ENCODE assay signal across 11 mouse cellular contexts in genomic region chr3:137367826-137368325, GRCm38 (mm10). TPM values are rescaled to one million over a fixed set of nuclear protein-coding genes. Genes with fewer than 3 reads are reported as not detected.
DNase-seq lines count a peak whose midpoint lies in the region; ATAC-seq lines count a peak whose summit lies in the region.
"Had no signal": no experiment of that assay in that cellular context is flagged by ENCODE, and none has a peak within 500 bp of the region (broad histone marks: within the 10 kb centered on the region; RNA-seq: fewer than 3 reads in every experiment).

No protein-coding gene starts in this region.

- DNase-seq in layer of hippocampus, adult 11-12 months (ENCODE audit: low spot score): peak; percentile 44
- no peak for DNase-seq in layer of hippocampus, adult 9-10 months (ENCODE audit: low spot score)
- peak; percentile 98 for DNase-seq in cerebellum, adult 11 months
- DNase-seq in cerebellum, postnatal 36 days: peak; percentile 98 to 99
- DNase-seq in layer of hippocampus, postnatal 25 days (ENCODE audit: extremely low spot score in 1 of 2, low spot score in 1 of 2): peak; percentile 13
- DNase-seq in heart, adult 18-20 months: no peak
- DNase-seq in adrenal gland, adult 18-20 months (ENCODE audit: low spot score in 2 of 2): no peak
- DNase-seq: heart, adult 2 months; liver had no signal

- ATAC-seq in granulocyte monocyte progenitor cell, adult 5-6 weeks (replicated peaks; ENCODE audit: poor library complexity, severe bottlenecking): no peak
- ATAC-seq: inflammation-experienced regulatory T-cells, adult 6 months had no signal

RNA-seq across cellular contexts. Expression of gene Emcn, which starts 27.0 kb away (rescaled TPM):
- 10 to 100 TPM in 1 of 2 experiments, 1 to 10 TPM in 1; 6.4 to 10.6 TPM for total RNA-seq in layer of hippocampus, postnatal 25 days (2021)
- 10 to 100 TPM; 38.0 to 39.2 TPM for total RNA-seq in heart, adult 18-20 months (2021)
- 10 to 100 TPM; 89.8 to 91.7 TPM for total RNA-seq in adrenal gland, adult 18-20 months (2021)
- 0.34 TPM in 1 of 2 replicates, not detected in the other for total RNA-seq in granulocyte monocyte progenitor cell, adult 5-6 weeks (2014; fragmentation: Nextera tagmentation)
- 0.57 and 1.7 TPM in 2 replicates for total RNA-seq in granulocyte monocyte progenitor cell, adult 5-6 weeks (2017)

Comparison
In these comparisons a context has a peak if more than half of its experiments do, and no peak if none do; other contexts are left out.
1. DNase-seq: peak in layer of hippocampus, adult 11-12 months (single experiment), cerebellum, adult 11 months (single experiment), cerebellum, postnatal 36 days (2 of 2) and layer of hippocampus, postnatal 25 days (2 of 2); none in layer of hippocampus, adult 9-10 months (single experiment), heart, adult 18-20 months (0 of 2) and adrenal gland, adult 18-20 months (0 of 2).